Mouse (Mus musculus): ENCODE data around the gene Vezt.

DNA sequence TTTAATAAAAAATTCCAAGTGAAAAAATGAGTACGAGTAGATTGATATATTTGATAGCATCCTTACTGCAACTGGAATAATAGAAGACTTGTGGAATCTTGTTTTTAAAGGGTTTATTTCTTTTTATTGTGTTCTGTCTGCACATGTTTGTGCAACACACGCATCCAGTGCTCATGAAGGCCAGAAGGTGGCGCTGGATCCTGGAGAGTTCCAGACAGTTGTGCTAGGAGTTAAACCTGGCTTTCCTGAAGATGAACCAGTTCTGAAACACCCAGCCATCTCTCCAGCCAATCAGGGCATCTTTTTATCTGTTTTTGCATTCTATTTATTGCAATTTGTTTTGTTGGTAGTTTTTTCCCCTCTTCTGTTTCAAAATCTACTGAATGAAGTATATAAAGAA lies 22.4 kb downstream of the Vezt start:
- TF ChIP-seq MAFK (IDR thresholded peaks at IDR 0.05; ENCODE audit: insufficient read depth, low read depth, low read length) (no peak), HCFC1 (IDR thresholded peaks at IDR 0.05; ENCODE audit: borderline replicate concordance, insufficient read depth, low read length) (no peak), ZNF384 (IDR thresholded peaks at IDR 0.05; ENCODE audit: low read depth, low read length) (no peak), CHD2 (IDR thresholded peaks at IDR 0.05; ENCODE audit: low read depth, low read length) (no peak)
